Mouse (Mus musculus): Measurements from ENCODE around the gene Vgll4.

The Vgll4 gene

GRCm38 (mm10) chr6:114888922-114889321 lies 80.9 kb downstream of the Vgll4 start:
- in situ Hi-C loops (cut with MboI; ENCODE audit: low pct_unique_long_range_greater_than_20kb in 1 of 2, low sequenced_read_pairs in 2 of 2, unreplicated experiment in 1 of 2), result no loop called here

GRCm38 (mm10) chr6:114886504-114887361 lies 83.1 kb downstream of the Vgll4 start:
- in situ Hi-C loops (cut with MboI; ENCODE audit: low pct_unique_long_range_greater_than_20kb in 1 of 2, low sequenced_read_pairs in 2 of 2, unreplicated experiment in 1 of 2), result no loop called here

GRCm38 (mm10) chr6:114886012-114886411 lies 83.8 kb downstream of the Vgll4 start:
- in situ Hi-C loops (cut with MboI; ENCODE audit: low pct_unique_long_range_greater_than_20kb in 1 of 2, low sequenced_read_pairs in 2 of 2, unreplicated experiment in 1 of 2), result no loop called here

- in situ Hi-C loops (cut with MboI; ENCODE audit: low pct_unique_long_range_greater_than_20kb in 1 of 2, low sequenced_read_pairs in 2 of 2, unreplicated experiment in 1 of 2), result no loop called here
Measured at GRCm38 (mm10) chr6:114885129-114885528, 84.7 kb downstream of the Vgll4 start.

GRCm38 (mm10) chr6:114883261-114883740 lies 86.5 kb downstream of the Vgll4 start:
- in situ Hi-C loops (cut with MboI; ENCODE audit: low pct_unique_long_range_greater_than_20kb in 1 of 2, low sequenced_read_pairs in 2 of 2, unreplicated experiment in 1 of 2), result no loop called here

GRCm38 (mm10) chr6:114882675-114883074 lies 87.1 kb downstream of the Vgll4 start:
- in situ Hi-C loops (cut with MboI; ENCODE audit: low pct_unique_long_range_greater_than_20kb in 1 of 2, low sequenced_read_pairs in 2 of 2, unreplicated experiment in 1 of 2), result no loop called here

- in situ Hi-C loops (cut with MboI; ENCODE audit: low pct_unique_long_range_greater_than_20kb in 1 of 2, low sequenced_read_pairs in 2 of 2, unreplicated experiment in 1 of 2), result no loop called here
Measured at GRCm38 (mm10) chr6:114882212-114882611, 87.6 kb downstream of the Vgll4 start.

- in situ Hi-C loops (cut with MboI; ENCODE audit: low pct_unique_long_range_greater_than_20kb in 1 of 2, low sequenced_read_pairs in 2 of 2, unreplicated experiment in 1 of 2), result no loop called here
Measured at GRCm38 (mm10) chr6:114880798-114881197, 89.0 kb downstream of the Vgll4 start.

GRCm38 (mm10) chr6:114878841-114879520 lies 90.8 kb downstream of the Vgll4 start:
- in situ Hi-C loops (cut with MboI; ENCODE audit: low pct_unique_long_range_greater_than_20kb in 1 of 2, low sequenced_read_pairs in 2 of 2, unreplicated experiment in 1 of 2), result no loop called here

GRCm38 (mm10) chr6:114876546-114876945 lies 93.2 kb downstream of the Vgll4 start:
- in situ Hi-C loops (cut with MboI; ENCODE audit: low pct_unique_long_range_greater_than_20kb in 1 of 2, low sequenced_read_pairs in 2 of 2, unreplicated experiment in 1 of 2), result no loop called here

GRCm38 (mm10) chr6:114876033-114876432 lies 93.8 kb downstream of the Vgll4 start:
- in situ Hi-C loops (cut with MboI; ENCODE audit: low pct_unique_long_range_greater_than_20kb in 1 of 2, low sequenced_read_pairs in 2 of 2, unreplicated experiment in 1 of 2), result no loop called here

DNA sequence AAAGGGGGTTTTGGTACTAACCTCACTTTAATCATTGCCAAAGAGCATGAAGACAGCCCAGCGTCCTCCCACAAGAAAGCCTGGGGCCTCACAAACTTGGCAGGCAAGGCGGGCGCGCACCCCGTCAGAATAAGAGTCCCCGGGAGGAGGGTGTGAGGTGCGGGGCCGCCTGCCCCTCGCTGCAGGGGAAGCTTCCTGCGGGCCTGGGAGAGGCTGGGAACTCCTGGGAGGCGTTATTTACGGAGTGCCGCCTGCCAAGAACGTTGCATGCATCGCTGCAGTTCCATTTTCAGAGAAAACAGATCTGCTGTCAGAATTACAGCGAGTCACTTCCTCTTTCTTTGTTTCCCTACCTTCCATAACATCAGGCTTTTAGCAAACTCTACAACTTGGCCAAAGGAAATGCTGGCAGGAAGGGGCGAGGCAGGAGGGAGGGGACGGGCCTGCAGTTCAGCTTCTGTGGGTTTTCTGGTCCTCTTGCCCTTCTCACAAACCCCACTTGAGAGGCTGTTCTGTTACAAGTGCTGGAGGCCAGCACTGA lies 94.7 kb downstream of the Vgll4 start:
- in situ Hi-C loops (cut with MboI; ENCODE audit: low pct_unique_long_range_greater_than_20kb in 1 of 2, low sequenced_read_pairs in 2 of 2, unreplicated experiment in 1 of 2), result no loop called here

- in situ Hi-C loops (cut with MboI; ENCODE audit: low pct_unique_long_range_greater_than_20kb in 1 of 2, low sequenced_read_pairs in 2 of 2, unreplicated experiment in 1 of 2), result no loop called here
Measured at GRCm38 (mm10) chr6:114874138-114874928, 95.5 kb downstream of the Vgll4 start.

DNA sequence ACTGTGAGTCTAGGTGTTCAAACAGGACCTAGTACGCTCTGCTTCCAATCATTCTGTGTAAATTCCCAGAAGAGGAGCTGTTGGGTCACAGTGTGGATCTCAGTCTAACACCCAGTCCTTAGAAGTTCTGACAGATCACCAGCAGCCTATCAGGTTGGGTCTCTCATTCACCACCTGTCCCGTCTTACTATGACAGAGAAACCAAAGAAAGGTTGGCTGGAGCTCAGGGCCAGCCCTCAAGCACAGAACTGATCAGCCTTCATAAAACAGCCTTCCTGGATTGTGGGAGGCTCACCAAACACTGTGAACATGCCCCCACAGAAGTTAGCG lies 96.0 kb downstream of the Vgll4 start:
- in situ Hi-C loops (cut with MboI; ENCODE audit: low pct_unique_long_range_greater_than_20kb in 1 of 2, low sequenced_read_pairs in 2 of 2, unreplicated experiment in 1 of 2), result no loop called here

DNA sequence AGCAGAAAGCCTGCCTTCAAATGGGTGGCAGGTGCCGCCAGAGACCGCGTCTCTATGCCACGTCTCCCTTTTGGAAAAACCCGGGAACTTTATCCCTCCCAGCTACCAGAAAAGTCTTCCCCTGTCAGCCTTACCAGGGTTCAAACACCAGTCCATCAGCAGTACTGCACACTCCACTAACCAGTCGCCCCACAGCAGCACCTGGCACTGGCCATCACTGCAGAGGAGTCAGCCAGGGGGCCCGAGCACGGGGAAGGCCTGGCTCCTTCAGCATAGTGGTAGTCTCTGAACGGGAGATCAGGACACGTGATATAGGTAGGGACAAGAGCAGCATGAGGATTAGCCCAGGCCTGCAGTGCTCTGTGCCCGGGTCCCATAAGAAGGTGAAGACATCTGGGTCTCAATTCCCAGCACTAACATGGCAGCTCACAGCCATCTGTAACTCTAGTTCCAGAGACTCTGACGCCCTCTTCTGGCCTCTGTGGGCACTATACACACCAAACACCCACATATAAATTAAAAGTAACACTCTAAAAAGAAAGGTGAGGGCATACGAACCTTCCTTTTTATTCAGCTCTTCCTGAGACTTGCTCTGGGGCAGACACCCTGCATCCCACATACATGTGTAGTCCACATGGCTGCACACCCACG lies 98.7 kb downstream of the Vgll4 start:
- in situ Hi-C loops (cut with MboI; ENCODE audit: low pct_unique_long_range_greater_than_20kb in 1 of 2, low sequenced_read_pairs in 2 of 2, unreplicated experiment in 1 of 2), result no loop called here

DNA sequence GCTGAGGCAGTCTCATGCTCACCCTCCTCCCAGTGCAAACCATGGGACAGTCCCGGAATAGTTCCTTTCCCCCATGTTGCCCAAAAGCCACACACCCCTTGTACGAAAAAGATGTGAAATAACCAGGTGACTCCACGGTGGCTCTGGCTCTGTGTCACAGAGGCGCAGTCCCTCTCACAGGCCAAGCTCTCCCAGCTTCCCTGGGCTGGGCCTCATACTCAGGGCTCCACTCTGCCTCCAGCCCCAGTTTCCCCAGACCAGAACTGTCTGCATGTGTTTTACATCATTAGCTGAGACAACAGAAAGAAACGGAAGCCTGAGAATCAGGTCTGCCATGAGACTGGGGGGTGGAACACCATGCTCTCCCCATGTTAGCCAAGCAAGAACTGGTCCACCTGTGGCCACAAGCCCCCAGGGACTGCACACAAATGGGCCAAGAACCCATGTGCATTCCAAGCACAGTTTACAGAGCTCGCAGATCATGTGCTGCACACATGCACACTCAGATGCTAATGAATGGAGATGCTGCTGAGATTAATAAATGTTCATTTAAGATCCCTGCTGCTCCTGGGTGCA lies 100.2 kb downstream of the Vgll4 start:
- in situ Hi-C loops (cut with MboI; ENCODE audit: low pct_unique_long_range_greater_than_20kb in 1 of 2, low sequenced_read_pairs in 2 of 2, unreplicated experiment in 1 of 2), result no loop called here

- in situ Hi-C loops (cut with MboI; ENCODE audit: low pct_unique_long_range_greater_than_20kb in 1 of 2, low sequenced_read_pairs in 2 of 2, unreplicated experiment in 1 of 2), result no loop called here
Measured at GRCm38 (mm10) chr6:114868656-114869055, 101.1 kb downstream of the Vgll4 start.

GRCm38 (mm10) chr6:114866619-114867018 lies 103.2 kb downstream of the Vgll4 start:
- in situ Hi-C loops (cut with MboI; ENCODE audit: low pct_unique_long_range_greater_than_20kb in 1 of 2, low sequenced_read_pairs in 2 of 2, unreplicated experiment in 1 of 2), result no loop called here
